Mouse (Mus musculus): ENCODE data around the gene Acacb. TPM values are rescaled to one million over a fixed set of nuclear protein-coding genes. Genes with fewer than 3 reads are reported as not detected.

The Acacb gene
- total and polyA plus RNA-seq, 3 experiments = 3.9 to 16.3 (median 13.4) TPM

DNA sequence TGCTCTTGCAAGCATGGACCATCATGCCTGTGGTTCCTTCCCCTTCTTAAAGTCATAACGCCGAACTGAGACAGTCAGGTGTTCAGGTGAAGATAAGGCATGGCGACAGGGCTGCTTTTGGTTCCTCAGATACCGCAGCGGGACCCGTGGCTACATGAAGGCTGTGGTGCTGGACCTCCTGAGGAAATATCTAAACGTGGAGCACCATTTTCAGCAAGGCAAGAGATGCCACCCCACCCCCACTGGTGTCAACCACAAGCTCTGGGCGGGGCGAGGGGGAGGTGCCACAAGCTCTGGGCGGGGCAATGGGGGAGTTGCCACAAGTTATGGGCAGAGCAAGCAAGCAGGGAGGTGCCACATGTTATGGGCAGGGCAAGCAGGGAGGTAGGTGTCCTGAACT, 66.8 kb downstream of the Acacb start:
- Histone ChIP-seq H3K4me2 (ENCODE audit: insufficient read depth, low read depth, poor library complexity, severe bottlenecking) (0 out of 2 replicates have a peak overlapping the region, but pooled peaks have one; percentile 1), H3K9ac (ENCODE audit: insufficient read depth, low read depth) (no peak overlapping the region), H3K9me3 (replicated peaks; ENCODE audit: low read length) (no peaks in the 10 kb centered on the region), H3K36me3 (replicated peaks in 1 of 2; ENCODE audit: control insufficient read depth in 1 of 2, insufficient read depth in 1 of 2, low read length in 1 of 2) (peaks cover 0 to 14% of the 10 kb centered on the region in 2 experiments), H3K4me1 (ENCODE audit: control insufficient read depth in 1 of 2, insufficient read depth in 2 of 2) (peaks cover 17 to 42% of the 10 kb centered on the region in 2 experiments), H3K79me2 (replicated peaks; ENCODE audit: control insufficient read depth, extremely low read depth, insufficient read depth, poor library complexity, severe bottlenecking) (no peaks in the 10 kb centered on the region), H3K27me3 (replicated peaks) (no peaks in the 10 kb centered on the region), H3K4me3 (replicated peaks in 1 of 3; ENCODE audit: low read depth in 2 of 3, low read length in 2 of 3, poor library complexity in 1 of 3) (peak overlapping the region in 1 of 3 experiments; percentile 8), H3K27ac (ENCODE audit: insufficient read depth, low read depth) (no peak overlapping the region)
- TF ChIP-seq ZKSCAN1 (IDR thresholded peaks at IDR 0.05; ENCODE audit: borderline replicate concordance, low read depth, low read length) = no peak
- TF ChIP-seq MAFK (IDR thresholded peaks at IDR 0.05; ENCODE audit: insufficient replicate concordance, low read length) = no peak
- DNase-seq (ENCODE audit: extremely low read depth) = peak; percentile 42
- in situ Hi-C loops (cut with MboI; ENCODE audit: low pct_ligation_motif_present, low pct_unique_long_range_greater_than_20kb, low sequenced_read_pairs) (no loop called here), dilution Hi-C loops (cut with MboI; ENCODE audit: extremely low pct_ligation_motif_present, extremely low pct_unique_long_range_greater_than_20kb, low sequenced_read_pairs) (no loop called here)

DNA sequence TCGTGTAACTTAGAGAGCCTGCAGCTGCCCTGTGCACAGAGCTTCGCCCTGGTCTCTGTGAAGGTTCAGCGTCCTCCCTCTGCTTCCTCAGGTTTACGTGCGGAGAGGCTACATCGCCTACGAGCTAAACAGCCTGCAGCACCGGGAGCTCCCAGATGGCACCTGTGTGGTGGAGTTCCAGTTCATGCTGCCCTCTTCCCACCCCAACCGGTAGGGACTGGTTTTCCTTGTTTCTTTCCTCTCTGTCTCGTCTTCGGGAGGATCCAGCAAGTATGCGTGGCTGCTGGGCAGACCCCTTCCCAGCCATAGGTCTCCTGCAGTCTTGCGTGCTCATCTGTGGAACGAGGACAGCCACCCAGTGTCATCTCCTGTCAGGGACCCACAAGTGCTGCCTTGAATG, 72.4 kb downstream of the Acacb start:
- Histone ChIP-seq H3K9me3 (replicated peaks; ENCODE audit: low read length) (no peaks in the 10 kb centered on the region), H3K79me2 (replicated peaks; ENCODE audit: control insufficient read depth, extremely low read depth, insufficient read depth, poor library complexity, severe bottlenecking) (no peaks in the 10 kb centered on the region), H3K4me1 (ENCODE audit: control insufficient read depth in 1 of 2, insufficient read depth in 2 of 2) (peaks cover 10 to 36% of the 10 kb centered on the region in 2 experiments), H3K4me2 (ENCODE audit: insufficient read depth, low read depth, poor library complexity, severe bottlenecking) (no peak overlapping the region), H3K27me3 (replicated peaks) (no peaks in the 10 kb centered on the region), H3K27ac (ENCODE audit: insufficient read depth, low read depth) (no peak overlapping the region), H3K9ac (ENCODE audit: insufficient read depth, low read depth) (no peak overlapping the region), H3K4me3 (replicated peaks in 1 of 3; ENCODE audit: low read depth in 2 of 3, low read length in 2 of 3, poor library complexity in 1 of 3) (no peak overlapping the region), H3K36me3 (replicated peaks in 1 of 2; ENCODE audit: control insufficient read depth in 1 of 2, insufficient read depth in 1 of 2, low read length in 1 of 2) (peaks cover 0 to 21% of the 10 kb centered on the region in 2 experiments)
- in situ Hi-C loops (cut with MboI; ENCODE audit: low pct_ligation_motif_present, low pct_unique_long_range_greater_than_20kb, low sequenced_read_pairs) = no loop called here
- dilution Hi-C loops (cut with MboI; ENCODE audit: extremely low pct_ligation_motif_present, extremely low pct_unique_long_range_greater_than_20kb, low sequenced_read_pairs) = no loop called here
- no peak for DNase-seq (ENCODE audit: extremely low read depth)
- TF ChIP-seq HCFC1 (IDR thresholded peaks at IDR 0.05; ENCODE audit: low read depth, low read length) = no peak
- no peak for TF ChIP-seq ZNF384 (IDR thresholded peaks at IDR 0.05; ENCODE audit: low read depth, low read length)
- no peak for TF ChIP-seq TCF12 (IDR thresholded peaks at IDR 0.05; ENCODE audit: low read depth, low read length)
- no peak for TF ChIP-seq NELFE (IDR thresholded peaks at IDR 0.05; ENCODE audit: low read depth, low read length)
- TF ChIP-seq MAFK (IDR thresholded peaks at IDR 0.05; ENCODE audit: insufficient replicate concordance, low read length) = no peak
- TF ChIP-seq MYC (IDR thresholded peaks at IDR 0.05; ENCODE audit: low read depth, low read length) = no peak
- TF ChIP-seq USF2 (conservative IDR thresholded peaks at IDR 0.05; ENCODE audit: low read depth, low read length) = no peak
- no peak for TF ChIP-seq ETS1 (conservative IDR thresholded peaks at IDR 0.05; ENCODE audit: low read depth, low read length)
- no peak for TF ChIP-seq CTCF (conservative IDR thresholded peaks at IDR 0.05 in 1 of 2, IDR thresholded peaks at IDR 0.05 in 1 of 2; ENCODE audit: low read depth in 2 of 2, low read length in 2 of 2)
- TF ChIP-seq KAT2A (IDR thresholded peaks at IDR 0.05; ENCODE audit: insufficient replicate concordance, low read length) = no peak
- no peak for TF ChIP-seq POLR2A (IDR thresholded peaks at IDR 0.05; ENCODE audit: low read depth, low read length)
- TF ChIP-seq NRF1 (IDR thresholded peaks at IDR 0.05; ENCODE audit: low read depth, low read length) = no peak
- TF ChIP-seq CHD1 (IDR thresholded peaks at IDR 0.05; ENCODE audit: low read depth, low read length) = no peak
- no peak for TF ChIP-seq USF1 (IDR thresholded peaks at IDR 0.05; ENCODE audit: low read depth, low read length)
- TF ChIP-seq SIN3A (IDR thresholded peaks at IDR 0.05; ENCODE audit: low read length) = no peak
- TF ChIP-seq CHD2 (IDR thresholded peaks at IDR 0.05; ENCODE audit: low read length) = no peak
- no peak for TF ChIP-seq E2F4 (IDR thresholded peaks at IDR 0.05; ENCODE audit: insufficient replicate concordance, low read depth, low read length)
- no peak for TF ChIP-seq PAX5 (IDR thresholded peaks at IDR 0.05; ENCODE audit: low read length)
